Mouse (Mus musculus) gastrocnemius, adult 2 months (tissue): Measurements from ENCODE around the gene 4930519P11Rik. TPM values are rescaled to one million over a fixed set of nuclear protein-coding genes. Genes with fewer than 3 reads are reported as not detected.

ENCODE experiments used
- DNase-seq: peaks from one replicate; pipeline ENCODE4 v3.0.0; 2022
- H3K27ac ChIP-seq: fragments of 200-600 bp; 2 replicates; pipeline ENCODE4 v1.8.1; 2022; ENCODE audit warnings: mild to moderate bottlenecking
- H3K4me3 ChIP-seq: fragments of 200-600 bp; 2 replicates; pipeline ENCODE4 v1.8.1; 2022; ENCODE audit warnings: mild to moderate bottlenecking, moderate library complexity
- CTCF ChIP-seq: fragments of 200-600 bp; IDR thresholded peaks from 2 replicates; pipeline ENCODE4 v1.8.1; 2022; ENCODE audit warnings: antibody characterized with exemption, mild to moderate bottlenecking, moderate library complexity
- intact Hi-C: fragments of 180-260 bp; cut with DNase I; formaldehyde crosslinking; loops from one replicate; pipeline ENCODE4 v1.15.1; 2025
- long read RNA-seq, 2 experiments: library from polyadenylated mRNA; stranded (forward); transcript quantifications; one replicate each; pipeline ENCODE4 v2.0.0; 2021
- total RNA-seq, 2 experiments: library from RNA; stranded (reverse); gene quantifications; 2 replicates each; pipeline ENCODE4 v1.2.3; 2021

Gene 4930519P11Rik
- not detected for total RNA-seq
- long read RNA-seq, experiment 1: 0 reads
- long read RNA-seq, experiment 2: 0 reads

- peak within 1 kb of the TSS; percentile 92 for H3K4me3 ChIP-seq
- intact Hi-C loops: loop anchor here (2.0 to 5.0 kb wide), 3 partner anchors 21 to 201 kb away; partner anchors contain the start of gene Actl10
- peak; percentile 97 for TF ChIP-seq CTCF
- peak; percentile 95 for DNase-seq
- H3K27ac ChIP-seq: peak within 1 kb of the TSS; percentile 97
Measured at GRCm38 (mm10) chr2:154613118-154614115, at the start of gene 4930519P11Rik, which contains the start of gene Zfp341. 4930519P11Rik (minus strand) TSS chr2:154613437. Zfp341 (plus strand) TSS chr2:154613297.

DNA sequence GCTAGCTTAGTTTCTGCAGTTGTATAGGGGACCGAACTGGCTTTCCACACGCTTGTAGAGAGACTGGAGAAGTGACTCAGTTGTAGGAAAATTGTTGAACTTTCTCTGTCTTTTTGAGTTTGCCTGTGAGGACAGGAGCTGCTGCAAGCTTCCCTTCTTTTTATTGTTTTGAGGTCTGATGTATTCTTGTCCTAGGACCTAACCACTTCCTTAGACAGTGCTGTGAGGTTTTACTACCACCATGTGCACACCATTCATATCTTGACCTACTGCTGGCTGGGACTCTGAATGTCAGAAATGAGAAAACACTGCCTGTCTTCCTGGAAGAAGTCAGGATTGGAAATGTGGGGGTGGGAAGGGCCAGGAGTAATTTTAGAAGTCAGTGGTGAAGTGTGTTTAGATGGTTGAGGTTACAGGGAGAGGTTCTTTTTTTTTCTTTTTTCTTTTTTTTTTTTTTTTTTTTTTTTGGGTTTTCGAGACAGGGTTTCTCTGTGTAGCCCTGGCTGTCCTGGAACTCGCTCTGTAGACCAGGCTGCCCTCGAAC is 46.4 kb upstream of the 4930519P11Rik start:
- intact Hi-C loops: loop anchor here (2.0 kb wide), 1 partner anchor 233 kb away; the partner anchor contains the start of gene Eif2s2
- H3K27ac ChIP-seq: peak overlapping the region; percentile 43; the same call in 1 of the 2 replicates

DNA sequence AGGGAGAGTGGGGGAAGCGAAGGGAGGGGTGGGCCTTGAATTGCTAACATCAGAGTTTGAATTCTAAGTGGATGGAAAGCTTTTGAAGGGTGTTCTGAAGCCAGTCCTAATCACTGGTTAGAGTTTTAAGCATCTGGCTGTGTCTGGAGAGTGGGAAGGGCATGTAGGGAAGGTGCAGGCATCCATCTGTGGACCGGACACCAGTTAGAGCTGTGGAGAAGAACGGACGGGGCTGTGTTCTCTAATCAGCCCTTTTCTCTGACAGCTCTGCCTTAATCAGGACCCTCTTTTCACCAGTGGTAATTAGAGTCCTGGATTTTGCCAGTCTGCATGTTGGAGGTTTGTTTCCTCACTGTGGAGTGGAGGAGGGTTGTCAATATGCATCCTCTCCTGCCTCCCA is 45.8 kb upstream of the 4930519P11Rik start:
- Histone ChIP-seq H3K4me3 (peak overlapping the region; percentile 99), H3K27ac (peak overlapping the region; percentile 43)
- intact Hi-C loops: loop anchor here (2.0 kb wide), 1 partner anchor 234 kb away; the partner anchor contains the start of gene Eif2s2
- peak; percentile 8 for DNase-seq
- TF ChIP-seq CTCF: no peak

More for the DNA sequence above, 46.4 kb upstream of the 4930519P11Rik start:
- peak overlapping the region; percentile 99 for H3K4me3 ChIP-seq
- TF ChIP-seq CTCF: no peak
- no peak for DNase-seq

GRCm38 (mm10) chr2:154657486-154658237 is 44.4 kb upstream of the 4930519P11Rik start:
- Histone ChIP-seq H3K4me3 (peak overlapping the region; percentile 99), H3K27ac (peak overlapping the region; percentile 94)
- TF ChIP-seq CTCF: no peak
- peak; percentile 35 for DNase-seq
- intact Hi-C loops: loop anchor here (2.0 kb wide), 1 partner anchor 235 kb away; the partner anchor contains the start of gene Eif2s2

GRCm38 (mm10) chr2:154656710-154657485 is 43.7 kb upstream of the 4930519P11Rik start:
- no peak for TF ChIP-seq CTCF
- H3K27ac ChIP-seq: peak overlapping the region; percentile 94
- intact Hi-C loops: no loop called here
- peak overlapping the region; percentile 99 for H3K4me3 ChIP-seq
- peak; percentile 98 for DNase-seq

- TF ChIP-seq CTCF: no peak
- intact Hi-C loops: no loop called here
- H3K4me3 ChIP-seq: peak overlapping the region; percentile 99
- peak overlapping the region; percentile 76 for H3K27ac ChIP-seq
- DNase-seq: no peak
Measured at GRCm38 (mm10) chr2:154655878-154656414, 42.7 kb upstream of the 4930519P11Rik start.

DNA sequence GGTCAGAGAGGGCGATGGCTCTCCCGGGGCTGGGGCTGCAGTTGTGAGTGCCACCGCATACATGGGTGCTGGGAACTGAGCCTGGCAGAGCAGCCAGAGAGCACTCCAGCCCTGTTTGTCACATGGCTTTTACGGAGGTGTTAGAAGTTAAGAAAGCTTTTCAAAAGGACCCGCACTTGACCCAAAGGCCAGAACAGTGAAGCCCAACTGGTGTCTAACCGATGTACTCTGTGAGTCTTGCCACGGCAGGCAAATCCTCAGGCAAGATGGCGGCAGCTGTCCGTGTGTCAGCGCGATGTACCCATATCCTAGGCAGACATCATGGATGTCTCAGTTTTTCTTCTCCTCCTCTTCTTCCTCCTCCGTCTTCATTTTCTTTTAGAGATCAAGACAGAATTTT is 41.7 kb upstream of the 4930519P11Rik start:
- intact Hi-C loops: no loop called here
- H3K27ac ChIP-seq: no peak overlapping the region
- H3K4me3 ChIP-seq: no peak overlapping the region
- TF ChIP-seq CTCF: no peak
- DNase-seq: no peak

DNA sequence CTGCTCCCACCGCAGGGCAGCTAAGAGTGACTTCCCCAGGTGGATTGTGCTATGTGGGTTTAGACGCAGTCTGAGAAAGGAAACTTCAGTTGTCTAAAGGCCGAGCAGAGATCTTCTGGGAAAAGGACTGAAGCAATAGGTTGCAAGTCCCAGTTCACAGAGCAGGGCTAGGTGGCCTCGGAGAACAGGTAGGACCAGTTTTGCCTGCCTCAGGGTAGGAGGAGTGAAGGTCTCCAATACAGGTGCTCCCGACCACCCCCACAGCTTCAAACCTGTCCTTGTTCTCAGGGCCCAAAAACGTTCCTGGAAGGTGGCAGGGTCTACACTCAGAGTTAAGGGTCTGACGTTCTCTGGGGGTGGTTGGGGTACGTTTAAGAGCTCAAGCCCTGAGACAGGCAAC is 38.1 kb upstream of the 4930519P11Rik start, which contains the start of gene Chmp4b:
Gene Chmp4b (plus strand): TSS at position 343 of the 400 bp plus-strand sequence.
- intact Hi-C loops: no loop called here
- no peak for TF ChIP-seq CTCF
- H3K4me3 ChIP-seq: no peak within 1 kb of the TSS
- no peak within 1 kb of the TSS for H3K27ac ChIP-seq
- no peak for DNase-seq

DNA sequence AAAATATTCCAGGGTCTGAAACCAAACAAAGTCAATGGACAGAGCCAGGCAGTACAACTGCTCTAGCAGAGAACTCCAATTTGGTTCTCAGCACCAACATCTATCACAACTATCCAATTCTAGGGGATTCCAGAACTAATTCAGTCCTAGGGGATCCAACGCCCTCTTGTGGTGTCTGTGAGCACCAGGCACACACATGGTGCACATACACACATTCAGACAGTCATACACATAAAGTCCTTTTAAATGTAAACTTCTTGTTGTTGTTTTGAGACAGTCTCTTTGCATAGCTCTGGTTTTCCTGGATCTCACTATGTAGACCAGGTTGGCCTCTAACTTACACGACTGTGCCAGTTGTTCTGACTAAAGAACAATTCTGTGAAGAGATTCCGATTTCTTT is 37.2 kb upstream of the 4930519P11Rik start:
- TF ChIP-seq CTCF: no peak
- no peak overlapping the region for H3K27ac ChIP-seq
- no peak for DNase-seq
- intact Hi-C loops: no loop called here
- no peak overlapping the region for H3K4me3 ChIP-seq

DNA sequence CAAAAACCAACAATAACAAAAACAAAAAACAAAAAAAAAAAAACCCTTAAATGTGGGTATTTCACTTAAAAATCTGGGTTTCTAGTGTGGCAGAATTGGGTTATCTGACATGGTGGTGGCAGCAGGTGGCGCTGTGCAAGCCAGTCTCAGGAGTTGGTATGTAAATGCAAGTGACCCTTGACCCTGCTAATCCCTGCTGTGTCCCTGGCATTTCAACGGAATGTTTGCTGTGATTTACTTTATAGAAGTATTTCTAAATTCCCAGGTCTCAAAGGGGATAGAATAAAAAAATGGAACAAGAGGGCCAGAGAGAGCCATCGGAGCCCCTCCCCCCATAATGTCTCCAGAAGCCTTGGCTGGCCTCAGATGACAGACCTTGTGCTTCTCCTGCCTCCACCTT is 34.8 kb upstream of the 4930519P11Rik start:
- H3K4me3 ChIP-seq: no peak overlapping the region
- H3K27ac ChIP-seq: no peak overlapping the region
- peak; percentile 57 for TF ChIP-seq CTCF
- intact Hi-C loops: no loop called here
- no peak for DNase-seq

DNA sequence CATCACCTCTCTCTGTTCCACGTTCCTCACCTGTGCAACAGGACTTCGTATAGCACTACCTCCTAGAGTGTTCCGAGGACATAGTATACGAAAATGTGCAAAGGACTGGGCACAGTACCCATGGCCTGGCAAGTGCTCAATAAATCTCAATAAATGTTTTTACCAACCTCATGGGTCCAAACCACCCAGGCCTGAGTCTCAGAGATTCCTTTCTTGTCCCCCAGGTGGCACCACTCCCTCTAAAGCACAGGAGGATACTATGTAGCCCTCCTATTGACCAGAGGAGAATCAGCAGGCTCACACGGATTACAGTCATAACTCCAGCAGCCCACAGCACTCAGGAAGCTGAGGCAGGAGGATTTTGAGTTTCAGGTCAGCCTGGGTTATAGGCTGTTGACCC is 33.4 kb upstream of the 4930519P11Rik start:
- Histone ChIP-seq H3K4me3 (no peak overlapping the region), H3K27ac (no peak overlapping the region)
- intact Hi-C loops: loop anchor here (2.0 kb wide), 1 partner anchor 296 kb away; no protein-coding TSS in a partner anchor
- no peak for DNase-seq
- peak; percentile 51 for TF ChIP-seq CTCF
